Mouse (Mus musculus): ENCODE measurements around the gene Gm20532.

Gm20532 gene

GRCm38 (mm10) chr2:26586294-26587043 lies at the start of gene Gm20532:
TSS of gene Gm20532 (plus strand) at chr2:26586639.
- DNase-seq (ENCODE audit: low spot score in 2 of 2): peak; percentile 68 to 71

GRCm38 (mm10) chr2:26539516-26539915 lies 46.9 kb upstream of the Gm20532 start:
- DNase-seq (ENCODE audit: low spot score in 2 of 2): no peak

DNA sequence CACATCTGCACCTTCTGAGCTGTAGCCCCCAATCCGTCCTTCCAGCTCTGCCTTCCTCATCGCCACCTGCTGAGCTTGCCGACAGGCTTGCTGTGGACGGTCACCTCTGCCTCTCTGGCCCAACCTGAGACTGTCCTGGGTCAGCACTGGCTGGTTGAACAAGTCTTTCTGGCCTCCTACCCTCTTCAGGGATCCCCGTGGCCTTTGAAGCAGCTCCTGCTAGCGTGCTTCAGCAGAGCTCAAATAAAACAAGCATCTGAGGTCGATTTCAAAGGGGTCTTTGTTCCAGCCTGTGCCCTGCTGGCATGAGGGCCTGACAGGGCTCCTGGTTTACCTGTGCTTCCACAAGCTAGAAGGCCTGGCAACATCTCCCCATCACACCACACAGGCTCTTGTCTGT lies 45.7 kb upstream of the Gm20532 start:
- no peak for DNase-seq (ENCODE audit: low spot score in 2 of 2)

GRCm38 (mm10) chr2:26541258-26541910 lies 45.1 kb upstream of the Gm20532 start:
- no peak for DNase-seq (ENCODE audit: low spot score in 2 of 2)

DNA sequence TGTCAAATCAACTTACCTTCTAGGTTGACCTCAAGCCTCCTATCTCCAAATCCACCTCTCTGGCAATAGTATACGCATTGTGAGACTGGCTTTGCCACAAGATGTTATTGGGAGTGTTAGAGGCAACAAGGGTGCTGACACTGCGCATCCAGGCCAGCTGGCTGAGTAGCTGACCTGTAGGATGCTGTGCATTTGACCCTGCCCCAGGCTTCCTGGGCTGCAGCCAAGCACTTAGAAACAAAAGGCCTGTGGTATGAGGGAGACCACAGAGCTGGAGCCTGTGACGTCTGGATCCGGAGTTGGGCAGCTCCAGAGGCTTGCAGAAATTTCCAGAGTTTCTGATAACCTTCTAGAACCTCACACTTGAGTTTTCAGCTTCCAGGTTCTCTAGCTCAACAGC lies 43.3 kb upstream of the Gm20532 start:
- no peak for DNase-seq (ENCODE audit: low spot score in 2 of 2)

GRCm38 (mm10) chr2:26543768-26544167 lies 42.7 kb upstream of the Gm20532 start:
- DNase-seq (ENCODE audit: low spot score in 2 of 2): no peak

GRCm38 (mm10) chr2:26544265-26544664 lies 42.2 kb upstream of the Gm20532 start:
- no peak for DNase-seq (ENCODE audit: low spot score in 2 of 2)

- peak in 1 of 2 experiments; percentile 51 for DNase-seq (ENCODE audit: low spot score in 2 of 2)
These were observed 39.0 kb upstream of the Gm20532 start for GRCm38 (mm10) chr2:26547481-26547880.

- no peak for DNase-seq (ENCODE audit: low spot score in 2 of 2)
These were observed 36.6 kb upstream of the Gm20532 start for GRCm38 (mm10) chr2:26549801-26550200.

DNA sequence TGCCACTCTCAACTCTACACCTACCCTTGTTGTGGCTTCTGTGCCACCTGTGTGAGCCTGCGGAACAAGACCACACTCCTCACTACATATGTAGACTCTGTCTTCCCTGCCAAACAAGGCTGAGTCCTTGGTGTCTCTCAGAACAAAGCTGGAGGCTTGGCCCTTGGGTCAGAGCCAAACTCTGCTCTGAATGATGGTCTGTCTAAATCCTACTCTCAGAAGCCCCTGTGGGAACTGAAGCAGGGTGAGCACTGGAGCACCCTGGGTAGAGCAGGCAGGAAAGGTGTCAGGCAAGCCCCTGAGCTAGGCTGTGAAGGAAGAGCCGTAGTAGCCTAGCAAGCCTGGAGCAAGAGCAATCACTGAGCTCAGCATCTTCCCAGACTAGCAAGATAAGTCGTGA lies 36.2 kb upstream of the Gm20532 start:
- DNase-seq (ENCODE audit: low spot score in 2 of 2): no peak

DNA sequence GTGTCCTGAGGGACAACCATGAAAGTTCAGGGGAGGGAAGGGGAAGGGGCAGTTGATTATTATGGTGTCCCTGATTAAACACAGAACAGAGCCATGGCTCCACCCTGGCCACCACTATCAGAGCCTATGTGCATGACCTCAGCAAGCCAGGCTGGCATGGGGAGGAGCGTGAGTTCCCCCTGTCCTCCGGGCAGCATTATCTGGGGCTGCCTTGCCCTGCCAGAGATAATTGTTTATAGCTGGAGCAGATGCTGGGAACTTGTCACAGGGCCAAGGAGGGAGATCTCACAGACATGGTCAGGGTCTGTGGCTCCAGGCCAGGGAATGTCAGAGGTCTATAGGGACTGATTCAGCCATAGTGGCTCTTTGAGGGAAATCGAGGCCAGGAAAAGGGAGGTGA lies 35.7 kb upstream of the Gm20532 start:
- DNase-seq (ENCODE audit: low spot score in 2 of 2): no peak

GRCm38 (mm10) chr2:26551446-26551845 lies 35.0 kb upstream of the Gm20532 start:
- no peak for DNase-seq (ENCODE audit: low spot score in 2 of 2)

DNA sequence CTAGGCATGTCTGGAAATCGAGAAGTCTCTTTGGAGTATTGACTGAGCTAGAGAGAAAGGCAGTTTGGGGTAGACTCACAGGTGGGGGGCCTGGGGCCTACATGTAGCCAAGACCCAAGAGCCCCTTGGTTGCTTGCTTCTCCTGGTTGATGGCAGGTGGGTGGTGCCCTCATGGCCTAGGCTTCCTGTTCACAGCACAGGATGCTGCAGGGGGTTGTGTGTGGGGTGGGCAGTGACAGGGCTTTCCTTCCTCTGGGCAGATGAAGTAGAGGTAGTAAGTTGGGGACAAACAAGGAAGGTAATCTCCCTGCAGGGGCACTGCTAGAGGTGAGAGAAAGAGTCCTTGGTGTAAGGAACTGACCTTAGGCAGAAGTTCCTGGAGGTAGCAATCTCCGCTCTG lies 34.4 kb upstream of the Gm20532 start:
- no peak for DNase-seq (ENCODE audit: low spot score in 2 of 2)

DNA sequence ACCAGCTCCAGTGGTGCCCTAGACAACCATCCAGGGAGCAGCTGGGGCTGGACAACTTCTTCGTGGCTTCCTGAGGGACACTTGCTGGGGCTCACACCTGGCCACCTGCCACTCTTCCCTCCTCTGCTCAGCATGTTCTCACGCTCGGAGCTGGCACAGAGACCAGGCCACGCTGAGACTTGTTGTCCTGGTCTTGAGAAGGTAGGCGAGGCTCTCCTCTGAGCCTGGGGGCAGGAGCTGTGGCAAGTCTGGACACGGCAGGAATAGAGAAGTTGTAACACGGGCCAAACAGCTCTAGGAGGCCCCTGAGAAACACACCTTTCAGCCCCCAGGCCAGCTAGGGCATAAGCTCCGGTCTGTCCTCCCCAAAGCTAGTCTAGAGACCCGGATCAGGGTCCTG lies 32.5 kb upstream of the Gm20532 start:
- no peak for DNase-seq (ENCODE audit: low spot score in 2 of 2)

GRCm38 (mm10) chr2:26555076-26555475 lies 31.4 kb upstream of the Gm20532 start:
- DNase-seq (ENCODE audit: low spot score in 2 of 2): peak in 1 of 2 experiments; percentile 67

DNA sequence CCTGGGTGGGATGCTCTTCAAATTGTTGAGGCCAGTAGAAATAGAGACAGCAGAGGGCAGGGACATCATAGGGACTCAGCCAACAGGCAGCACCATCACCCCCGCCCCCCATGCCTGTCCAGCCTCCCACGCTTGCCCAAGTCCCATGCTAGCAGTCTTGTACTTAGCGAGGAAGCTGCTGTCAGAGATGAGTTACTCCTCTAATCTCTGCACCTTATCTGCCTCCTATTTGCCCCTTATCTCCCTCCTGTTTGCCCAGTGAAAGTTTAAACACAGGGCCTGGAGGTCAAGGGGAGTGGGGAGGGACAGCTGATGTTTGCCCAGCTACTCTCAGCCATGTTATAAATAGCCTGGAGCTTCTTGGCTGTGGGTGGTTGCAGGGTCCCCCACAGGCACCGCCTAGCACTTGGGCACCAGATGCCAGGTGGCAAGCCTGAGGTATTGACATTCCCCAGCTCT lies 29.9 kb upstream of the Gm20532 start:
- no peak for DNase-seq (ENCODE audit: low spot score in 2 of 2)

- DNase-seq (ENCODE audit: low spot score in 2 of 2): no peak
These were observed 25.9 kb upstream of the Gm20532 start for GRCm38 (mm10) chr2:26560506-26560905.

DNA sequence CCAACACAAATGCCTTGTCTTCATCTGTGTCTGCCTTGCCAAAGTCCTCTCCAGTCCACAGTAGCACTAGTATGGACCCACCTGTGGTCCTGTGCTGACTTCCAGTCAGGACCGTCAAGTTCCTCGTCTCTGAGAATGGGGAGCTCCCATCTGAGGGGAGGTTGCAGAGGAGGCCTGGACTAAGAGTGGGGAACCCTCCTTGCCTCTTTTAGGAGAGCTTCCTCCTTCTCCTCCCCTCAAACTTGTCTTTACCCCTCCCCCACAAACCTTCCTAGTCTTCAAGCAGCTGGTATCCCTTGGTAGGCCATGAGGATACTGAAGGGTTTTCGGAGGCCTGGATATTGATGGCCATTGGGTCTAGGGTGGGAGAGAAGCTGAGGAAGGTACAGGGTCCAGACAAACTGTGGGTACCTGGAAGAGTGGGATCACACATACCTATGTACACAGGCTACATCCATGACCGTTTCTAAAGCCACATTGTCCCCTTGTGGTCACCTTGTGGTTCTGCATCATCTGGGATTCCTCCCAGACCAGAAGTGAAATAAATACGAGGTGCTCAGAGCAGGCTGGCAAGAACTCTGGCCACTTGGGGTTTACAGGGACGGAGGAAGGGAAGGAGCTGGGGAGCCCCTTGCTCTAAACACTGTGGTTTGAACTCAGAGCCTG lies 25.0 kb upstream of the Gm20532 start:
- DNase-seq (ENCODE audit: low spot score in 2 of 2): peak in 1 of 2 experiments; percentile 34

GRCm38 (mm10) chr2:26566221-26566620 lies 20.2 kb upstream of the Gm20532 start:
- peak in 1 of 2 experiments; percentile 59 for DNase-seq (ENCODE audit: low spot score in 2 of 2)

DNA sequence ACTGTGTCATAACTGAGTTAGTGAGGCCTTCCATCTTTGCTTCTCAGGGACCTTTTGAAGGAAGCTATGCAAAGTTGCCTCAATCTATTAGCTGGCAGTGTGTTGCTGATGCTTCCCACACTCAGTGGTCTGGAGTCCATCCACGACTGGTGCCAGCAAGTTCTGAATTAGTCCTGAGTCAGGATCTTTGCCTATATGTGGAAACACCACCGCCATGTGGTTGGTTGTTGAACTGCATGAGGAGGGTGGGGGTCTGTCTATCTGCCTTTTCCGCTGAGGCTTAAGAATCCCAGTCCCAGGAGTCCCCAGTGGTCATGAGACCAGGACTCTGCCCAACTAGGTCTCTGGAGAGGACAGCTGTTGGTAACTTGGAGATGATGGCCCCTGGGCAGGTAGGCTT lies 16.4 kb upstream of the Gm20532 start:
- peak; percentile 58 to 66 for DNase-seq (ENCODE audit: low spot score in 2 of 2)

DNA sequence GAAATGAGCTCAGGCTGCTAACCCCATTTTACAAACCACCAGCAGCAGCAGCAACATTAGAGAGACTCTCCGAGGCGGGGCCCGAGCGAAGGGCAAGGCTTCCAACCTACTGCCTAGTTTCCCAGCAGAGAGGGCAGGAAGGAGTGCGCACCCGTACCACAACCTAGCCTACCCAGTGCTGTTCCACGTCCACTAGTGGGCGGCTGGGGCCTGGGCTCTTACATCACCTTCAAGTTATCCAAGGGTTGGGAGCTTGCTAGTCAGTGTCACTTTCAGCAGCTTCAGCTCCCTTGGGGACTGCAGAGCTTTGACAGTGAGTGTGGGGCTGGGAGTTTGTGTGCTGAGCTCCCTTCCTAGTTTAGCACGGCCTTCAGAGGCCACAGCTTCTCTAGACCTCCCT lies 15.0 kb upstream of the Gm20532 start:
- no peak for DNase-seq (ENCODE audit: low spot score in 2 of 2)

DNA sequence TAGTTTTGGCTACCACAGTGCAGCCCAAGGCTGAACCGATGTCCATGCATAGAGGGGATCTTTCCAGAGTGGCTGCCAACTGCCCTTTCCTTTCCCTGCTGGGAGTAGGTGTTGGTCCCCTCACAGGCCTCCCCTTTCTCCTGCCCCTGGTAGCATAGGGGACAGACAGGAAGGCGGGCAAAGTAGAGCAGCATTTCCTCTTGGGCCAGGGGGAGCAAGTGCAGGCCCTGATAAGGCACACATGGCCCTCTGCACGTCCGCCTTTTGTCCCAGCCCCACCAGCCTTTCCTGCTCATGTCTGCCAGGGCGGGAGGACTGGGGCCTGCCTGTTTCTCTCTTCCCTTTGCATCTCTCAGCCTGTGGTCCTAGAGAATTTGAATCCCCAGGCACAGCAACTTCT lies 14.6 kb upstream of the Gm20532 start:
- peak in 1 of 2 experiments; percentile 26 for DNase-seq (ENCODE audit: low spot score in 2 of 2)

- DNase-seq (ENCODE audit: low spot score in 2 of 2): peak; percentile 53 to 76
These were observed 13.0 kb upstream of the Gm20532 start for GRCm38 (mm10) chr2:26573396-26573795.
